Mouse (Mus musculus) lung, adult 2 months (tissue): ENCODE measurements at regions not wholly inside any gene's neighbourhood (a gene's known extent, or its start where the extent isn't known, plus 50 kb on each side); places are given as distances from the start of the nearest gene placed in this dataset.

Experiments used
- CTCF ChIP-seq: fragments of 200-500 bp; IDR thresholded peaks from 2 replicates; pipeline ENCODE4 v1.5.1; 2011; ENCODE audit warnings: mild to moderate bottlenecking, low read length, control low read depth; ENCODE audit not compliant: insufficient read depth
- POLR2A ChIP-seq: fragments of 200-500 bp; IDR thresholded peaks from 2 replicates; pipeline ENCODE4 v1.6.1; 2011; ENCODE audit warnings: low read depth, mild to moderate bottlenecking, control low read depth, low read length, borderline replicate concordance; ENCODE audit errors: extremely low read depth

GRCm38 (mm10) chr1:41285221-41285620 lies 479.8 kb downstream of the Tmem182 start:
- no peak for TF ChIP-seq CTCF
- TF ChIP-seq POLR2A = no peak
